Mouse (Mus musculus) erythroblast, embryonic 14.5 days (primary cell): ENCODE data around the gene Nmt1.

Experiments used
- GATA1 ChIP-seq: IDR thresholded peaks from 2 replicates; pipeline ENCODE4 v1.6.1; 2012; ENCODE audit warnings: low read length, inconsistent platforms, mixed read lengths
- TAL1 ChIP-seq: IDR thresholded peaks from 3 replicates; pipeline ENCODE4 v1.6.1; 2012; ENCODE audit warnings: low read length, inconsistent platforms, mixed read lengths

GRCm38 (mm10) chr11:102984615-102985014 is 43.4 kb upstream of the Nmt1 start:
- no peak for TF ChIP-seq GATA1
- TF ChIP-seq TAL1 = no peak
